Mouse (Mus musculus) skeletal muscle tissue, adult 2 months (tissue): ENCODE data around the gene Ifng.
"Not testable (repeated sequence)": the region's sequence is repeated elsewhere in the genome, so short reads cannot be mapped to it uniquely, and the experiment has no call there.

Experiments used
- DNase-seq: peaks from one replicate; pipeline ENCODE4 v3.0.0-alpha.2; 2012; ENCODE audit warnings: low read depth, low spot score

Ifng gene

DNA sequence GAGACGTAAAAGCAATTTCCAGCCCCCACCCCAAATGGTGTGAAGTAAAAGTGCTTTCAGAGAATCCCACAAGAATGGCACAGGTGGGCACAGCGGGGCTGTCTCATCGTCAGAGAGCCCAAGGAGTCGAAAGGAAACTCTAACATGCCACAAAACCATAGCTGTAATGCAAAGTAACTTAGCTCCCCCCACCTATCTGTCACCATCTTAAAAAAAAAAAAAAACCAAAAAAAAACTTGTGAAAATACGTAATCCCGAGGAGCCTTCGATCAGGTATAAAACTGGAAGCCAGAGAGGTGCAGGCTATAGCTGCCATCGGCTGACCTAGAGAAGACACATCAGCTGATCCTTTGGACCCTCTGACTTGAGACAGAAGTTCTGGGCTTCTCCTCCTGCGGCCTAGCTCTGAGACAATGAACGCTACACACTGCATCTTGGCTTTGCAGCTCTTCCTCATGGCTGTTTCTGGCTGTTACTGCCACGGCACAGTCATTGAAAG is at the start of gene Ifng:
Gene Ifng (plus strand): TSS at position 305 of the 499 bp plus-strand sequence.
- DNase-seq: no peak

DNA sequence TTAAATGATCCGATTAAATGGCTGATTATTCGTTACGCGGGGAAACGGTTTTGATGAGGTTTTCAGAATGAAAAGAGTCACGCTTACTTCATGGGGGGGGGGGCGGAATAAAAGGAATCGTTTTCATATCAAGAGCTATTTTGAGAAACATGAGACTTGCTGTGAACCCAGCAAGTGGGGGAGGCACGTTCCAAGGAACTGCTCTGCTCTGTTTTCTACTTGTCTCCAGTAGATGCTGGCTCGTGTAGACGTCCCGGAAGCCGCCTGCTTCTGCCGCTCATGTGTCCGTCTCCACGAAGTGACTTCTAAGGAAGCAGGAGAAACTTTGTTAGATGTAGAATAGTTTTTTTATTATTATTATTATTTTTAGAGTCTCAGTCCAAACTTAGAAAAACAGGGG is 40.9 kb upstream of the Ifng start:
- no peak for DNase-seq

DNA sequence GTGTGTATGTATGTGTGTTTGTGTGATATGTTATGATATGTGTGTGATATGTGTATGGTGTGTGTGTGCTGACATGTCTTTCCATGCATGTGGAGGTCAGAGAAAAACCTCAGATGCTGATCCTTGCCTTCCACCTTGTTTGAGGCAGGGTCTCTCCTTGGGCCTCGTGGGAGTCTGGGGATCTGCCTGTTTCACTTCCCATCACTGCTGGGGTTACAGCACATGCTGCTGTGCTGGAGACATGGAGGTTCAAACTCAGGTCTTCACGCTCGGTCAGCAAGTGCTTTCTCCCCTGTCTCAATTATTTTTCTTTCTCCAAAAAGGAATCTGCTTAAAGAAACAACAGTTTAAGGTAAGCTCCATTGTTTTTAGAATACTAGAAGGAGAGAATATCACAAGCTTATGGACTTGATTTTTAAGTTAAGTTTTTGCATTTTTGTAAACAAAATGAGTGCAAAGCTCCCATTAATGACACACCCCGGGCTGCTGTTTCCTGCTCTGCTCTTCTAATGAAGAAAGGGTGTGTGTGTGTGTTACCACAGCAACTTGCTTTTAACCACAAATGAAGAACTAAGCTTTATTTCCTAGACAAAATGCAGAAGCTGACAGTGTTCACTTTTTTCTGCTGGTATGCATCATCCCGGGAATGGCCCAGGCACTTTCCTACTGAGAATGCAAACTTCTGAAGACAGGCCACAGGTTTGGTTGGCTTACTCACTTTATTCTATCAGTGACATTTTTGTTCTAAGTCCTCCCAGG is 34.2 kb upstream of the Ifng start:
- peak; percentile 10 for DNase-seq

DNA sequence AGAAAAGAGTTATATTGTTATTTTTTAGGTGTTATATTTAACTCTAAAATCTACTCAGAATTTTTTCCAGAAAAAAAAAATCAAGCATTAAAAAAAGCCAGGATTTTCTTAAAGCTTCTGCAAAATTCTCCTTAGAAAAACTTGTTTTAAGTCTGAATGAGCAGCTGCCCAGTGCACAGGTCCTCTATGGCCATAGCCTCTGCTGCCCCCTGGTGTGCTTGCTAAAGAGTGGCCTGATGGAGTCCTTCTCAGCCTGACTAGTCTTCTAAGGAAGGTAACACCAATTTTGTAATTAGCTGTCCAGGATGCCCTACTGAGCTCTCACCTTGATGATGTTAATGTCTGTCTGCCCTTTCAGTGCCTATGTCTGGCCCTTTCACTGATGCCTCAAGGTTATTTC is 29.5 kb upstream of the Ifng start:
- DNase-seq: no peak

DNA sequence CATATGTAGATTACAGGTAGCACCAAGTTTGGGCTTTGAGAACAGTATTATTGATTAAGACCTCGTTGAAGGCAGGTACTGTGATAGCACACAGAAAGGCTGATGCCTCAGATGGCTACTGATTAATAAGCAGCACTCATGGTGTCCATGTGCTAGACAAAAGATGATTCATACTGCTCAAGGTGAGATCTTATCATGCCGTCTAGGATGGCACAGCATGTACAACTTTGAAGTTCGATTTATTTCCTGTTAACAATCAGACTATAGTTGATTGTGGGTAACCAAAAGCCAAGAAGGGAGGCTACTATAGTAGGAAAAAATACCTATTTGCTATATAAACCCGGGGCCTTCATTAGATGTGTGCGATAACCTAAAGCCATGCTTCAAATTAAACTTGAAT is 28.1 kb upstream of the Ifng start:
- no peak for DNase-seq

DNA sequence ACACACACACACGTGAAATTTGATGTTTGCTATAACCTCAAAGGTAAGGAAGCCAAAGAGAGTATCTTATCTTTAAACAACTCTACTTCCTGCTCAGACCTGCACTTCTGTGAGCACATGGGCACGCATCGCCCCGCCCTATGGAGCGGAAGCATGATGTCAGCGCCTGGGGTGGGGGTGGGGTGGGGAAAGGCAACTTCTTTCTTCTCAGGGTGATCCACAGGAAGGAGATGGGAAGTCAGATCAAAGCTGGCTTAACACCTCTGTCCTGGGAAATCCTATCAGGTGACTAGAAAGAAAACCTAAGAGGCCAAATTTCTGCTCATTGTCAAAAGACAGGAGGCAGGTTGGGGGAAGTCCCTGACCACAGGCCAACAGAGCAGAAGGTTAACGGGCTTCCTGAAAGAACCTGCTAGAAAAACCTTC is 21.8 kb upstream of the Ifng start:
- no peak for DNase-seq

DNA sequence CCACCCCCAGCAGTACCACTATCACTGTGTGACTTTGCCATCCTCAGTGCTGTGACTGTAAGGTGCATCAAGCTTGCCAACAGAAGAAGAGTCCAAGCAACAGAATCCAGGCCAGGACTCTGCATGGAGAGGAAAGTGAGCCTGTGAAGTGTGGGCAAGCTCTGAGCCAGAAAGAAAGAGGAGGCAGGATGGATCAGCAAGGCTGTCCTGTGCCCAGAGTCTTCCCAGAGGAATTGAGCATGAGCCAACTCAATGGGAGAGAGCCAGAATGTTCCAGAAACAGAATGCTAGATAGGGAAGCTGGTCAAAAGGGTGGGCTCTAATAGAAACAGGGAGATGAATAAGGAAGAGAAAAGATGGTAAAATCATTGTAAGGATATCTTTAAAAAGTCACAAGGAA is 19.9 kb upstream of the Ifng start:
- no peak for DNase-seq

DNA sequence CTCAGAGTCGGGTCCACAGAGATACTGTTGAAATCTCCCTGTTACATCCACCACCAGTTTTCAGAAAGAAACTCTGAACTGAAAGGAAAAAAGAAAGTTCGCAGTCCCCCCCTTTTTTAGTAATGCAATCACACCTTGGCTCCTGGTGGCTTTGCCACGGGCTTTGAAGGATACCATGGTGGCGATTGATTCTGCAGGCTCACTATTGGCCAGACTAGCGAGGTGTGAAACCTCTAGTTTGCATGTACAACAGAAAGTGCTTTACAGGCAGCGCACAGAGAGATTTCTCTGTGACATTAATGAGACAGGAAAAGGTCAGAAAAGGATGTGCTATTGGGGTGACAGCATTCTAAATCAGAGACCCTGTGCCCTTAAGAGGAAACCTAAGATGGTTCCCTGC is 5.3 kb upstream of the Ifng start:
- no peak for DNase-seq

DNA sequence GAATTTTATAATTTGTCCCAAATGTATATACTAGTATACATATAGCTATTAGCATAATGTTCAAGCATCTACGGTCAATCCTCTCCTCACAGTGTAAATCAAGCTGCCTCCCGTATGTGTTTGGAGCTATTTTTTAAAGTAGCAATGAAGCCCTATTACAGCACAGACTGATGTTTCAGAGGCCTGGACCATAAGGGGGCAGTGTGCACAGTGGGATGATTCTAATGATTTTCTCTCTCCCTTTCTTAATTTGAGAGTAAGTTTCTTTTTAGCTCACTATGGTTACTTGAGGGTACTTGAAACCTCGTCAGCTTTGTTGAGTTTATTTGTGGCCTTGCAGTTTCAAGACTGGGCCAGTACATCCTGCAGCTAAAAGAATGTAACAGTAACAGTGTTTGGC is 1.1 kb downstream of the Ifng start:
- peak; percentile 10 for DNase-seq

DNA sequence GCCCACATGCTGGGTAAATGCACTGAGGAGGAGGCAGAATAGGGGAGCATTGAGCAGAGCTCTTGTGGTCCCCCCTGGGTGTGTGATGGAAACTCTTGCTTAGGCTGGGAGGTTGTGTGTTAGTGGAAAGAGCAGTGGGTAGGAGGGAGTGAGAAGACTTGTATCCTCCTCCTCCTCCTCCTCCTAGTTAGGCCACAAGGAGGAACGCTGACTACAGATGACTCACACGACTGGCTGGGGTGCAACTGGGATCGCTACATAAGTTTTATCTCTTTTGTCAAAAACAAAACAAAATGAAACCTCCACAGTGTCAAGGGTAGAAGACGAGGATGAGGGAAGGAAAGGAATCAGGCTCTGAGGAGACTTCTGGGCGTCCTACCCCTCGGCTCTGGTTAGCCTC is 2.2 kb downstream of the Ifng start:
- no peak for DNase-seq

DNA sequence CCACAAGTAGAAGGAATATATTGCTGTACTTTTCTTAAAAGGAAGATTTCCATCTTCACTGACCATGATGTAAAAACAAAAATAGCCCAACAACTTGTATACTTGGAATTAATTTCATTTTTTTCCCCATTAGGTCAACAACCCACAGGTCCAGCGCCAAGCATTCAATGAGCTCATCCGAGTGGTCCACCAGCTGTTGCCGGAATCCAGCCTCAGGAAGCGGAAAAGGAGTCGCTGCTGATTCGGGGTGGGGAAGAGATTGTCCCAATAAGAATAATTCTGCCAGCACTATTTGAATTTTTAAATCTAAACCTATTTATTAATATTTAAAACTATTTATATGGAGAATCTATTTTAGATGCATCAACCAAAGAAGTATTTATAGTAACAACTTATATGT is 4.2 kb downstream of the Ifng start:
- no peak for DNase-seq

DNA sequence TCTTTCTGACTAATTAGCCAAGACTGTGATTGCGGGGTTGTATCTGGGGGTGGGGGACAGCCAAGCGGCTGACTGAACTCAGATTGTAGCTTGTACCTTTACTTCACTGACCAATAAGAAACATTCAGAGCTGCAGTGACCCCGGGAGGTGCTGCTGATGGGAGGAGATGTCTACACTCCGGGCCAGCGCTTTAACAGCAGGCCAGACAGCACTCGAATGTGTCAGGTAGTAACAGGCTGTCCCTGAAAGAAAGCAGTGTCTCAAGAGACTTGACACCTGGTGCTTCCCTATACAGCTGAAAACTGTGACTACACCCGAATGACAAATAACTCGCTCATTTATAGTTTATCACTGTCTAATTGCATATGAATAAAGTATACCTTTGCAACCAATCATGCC is 4.7 kb downstream of the Ifng start:
- DNase-seq: no peak

DNA sequence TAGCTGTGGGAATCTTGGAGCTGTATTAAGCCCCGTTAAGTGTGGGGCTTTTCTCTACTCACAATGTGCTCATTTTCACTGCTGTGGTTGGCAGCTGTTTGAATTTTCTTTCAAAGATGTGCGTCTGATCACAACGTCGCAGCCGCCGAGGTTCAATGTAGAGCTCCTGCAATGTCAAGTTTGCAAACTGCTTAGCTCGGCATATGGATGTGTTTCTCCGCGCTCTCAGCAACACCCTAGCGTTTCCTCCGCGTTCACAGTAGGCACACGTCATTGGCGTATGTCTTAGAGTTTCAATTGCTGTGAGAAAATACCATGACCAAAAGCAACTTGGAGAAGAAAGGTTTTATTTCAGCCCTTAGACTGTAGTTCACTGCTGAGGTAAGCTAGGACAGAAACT is 5.1 kb downstream of the Ifng start:
- DNase-seq: no peak

DNA sequence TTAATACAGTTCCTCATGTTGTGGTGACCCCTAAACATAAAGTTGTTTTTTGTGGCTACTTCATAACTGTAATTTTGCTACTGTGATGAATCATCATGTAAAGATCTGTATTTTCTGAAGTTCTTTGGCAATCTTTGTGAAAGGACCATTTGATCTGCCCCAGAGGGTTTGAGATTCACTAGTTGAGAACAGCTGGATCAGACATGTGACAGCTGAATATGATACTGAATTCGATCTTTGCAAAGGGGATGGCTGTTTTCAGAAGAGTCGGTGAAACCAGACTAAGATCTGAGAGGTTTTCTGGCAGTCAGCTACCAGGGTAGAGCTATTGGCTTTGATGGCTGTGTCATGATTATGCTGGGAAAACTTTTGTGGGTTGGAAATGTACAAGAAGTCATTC is 10.9 kb downstream of the Ifng start:
- DNase-seq: peak; percentile 33

DNA sequence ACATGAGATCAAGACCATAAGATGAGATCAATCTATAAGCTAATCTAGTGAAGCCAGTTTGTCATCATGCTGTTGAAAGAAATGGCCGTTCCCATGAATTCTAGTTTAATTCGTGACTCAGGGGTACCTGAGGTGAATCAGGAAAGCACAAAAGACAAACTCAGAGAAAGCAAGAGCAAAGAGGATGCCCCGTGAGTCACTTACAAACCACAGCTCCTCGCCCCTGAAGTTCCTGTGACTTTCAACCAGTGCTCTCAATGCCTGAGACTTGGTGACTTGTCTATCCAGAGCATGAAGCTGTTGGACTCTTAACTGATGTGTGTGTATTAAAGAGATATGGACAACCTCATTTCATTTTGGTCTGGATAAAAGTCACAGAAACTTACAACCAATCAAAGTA is 17.9 kb downstream of the Ifng start:
- DNase-seq: no peak

DNA sequence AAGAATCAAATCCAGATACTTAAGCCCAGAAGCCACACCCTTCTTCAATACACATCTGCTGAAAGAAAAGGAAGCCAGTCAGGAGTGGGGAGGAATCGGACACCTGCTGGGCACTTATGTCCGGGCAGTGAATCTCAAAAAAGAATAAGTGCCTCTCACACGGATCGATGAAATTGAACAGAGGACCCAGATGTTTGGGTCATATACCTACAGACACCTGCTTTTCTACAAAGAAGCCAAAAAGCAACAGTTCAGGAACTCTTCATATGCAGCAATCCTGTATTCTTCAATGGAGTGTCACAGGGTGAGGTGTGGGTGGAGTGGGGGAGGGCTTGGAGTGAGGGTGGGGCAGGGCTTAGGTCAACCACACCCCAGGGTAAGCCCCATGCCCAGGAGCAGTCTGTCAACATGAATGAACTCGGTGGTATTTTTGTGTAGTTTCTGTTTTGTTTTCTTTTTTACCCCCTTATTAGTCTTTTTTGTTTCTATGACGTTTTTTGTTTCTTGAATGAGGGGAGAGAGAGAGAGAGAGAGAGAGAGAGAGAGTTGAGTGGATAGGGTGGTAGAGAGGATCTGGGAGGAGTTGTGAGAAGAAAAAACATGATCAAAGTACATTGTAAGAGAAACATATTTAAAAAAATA is 20.4 kb downstream of the Ifng start:
- no peak for DNase-seq

DNA sequence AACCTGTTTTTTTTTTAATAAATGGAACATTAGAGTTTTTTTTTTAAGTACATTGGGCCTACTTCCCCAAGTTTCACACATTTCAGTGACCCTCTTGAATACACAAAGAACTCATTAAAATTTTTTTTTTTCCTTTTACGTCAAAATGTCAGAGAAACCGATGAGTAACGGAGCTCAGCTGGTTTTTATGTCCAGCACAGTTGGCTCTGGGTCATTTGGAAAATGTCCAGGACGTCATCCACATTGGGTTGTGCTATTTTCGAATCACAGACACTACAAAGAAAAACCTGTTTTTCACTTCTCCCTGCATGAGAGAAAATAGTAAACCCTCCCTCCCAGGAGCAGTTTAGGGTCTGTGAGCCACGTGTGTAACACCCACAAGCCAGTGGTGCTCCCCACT is 25.6 kb downstream of the Ifng start:
- DNase-seq: no peak

DNA sequence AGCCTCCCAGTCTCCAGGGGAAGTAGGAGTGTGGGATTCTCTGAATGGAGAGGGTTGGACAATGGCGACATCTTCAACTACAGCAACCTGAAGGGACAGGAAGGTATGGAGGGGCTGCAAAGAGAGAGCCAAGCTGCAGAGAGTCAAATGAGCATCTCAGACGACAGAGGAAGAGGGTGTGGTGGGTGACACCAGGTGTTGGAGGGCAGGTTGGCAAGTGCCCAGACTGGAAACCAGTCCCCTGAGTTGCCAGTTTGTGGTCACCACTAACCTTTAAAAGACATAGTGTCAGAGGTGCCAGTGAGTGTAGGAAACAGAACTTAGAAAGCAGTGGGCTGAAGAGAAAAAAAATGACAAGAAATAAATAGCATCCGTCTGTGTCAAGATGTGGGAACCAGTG is 28.2 kb downstream of the Ifng start:
- no peak for DNase-seq

DNA sequence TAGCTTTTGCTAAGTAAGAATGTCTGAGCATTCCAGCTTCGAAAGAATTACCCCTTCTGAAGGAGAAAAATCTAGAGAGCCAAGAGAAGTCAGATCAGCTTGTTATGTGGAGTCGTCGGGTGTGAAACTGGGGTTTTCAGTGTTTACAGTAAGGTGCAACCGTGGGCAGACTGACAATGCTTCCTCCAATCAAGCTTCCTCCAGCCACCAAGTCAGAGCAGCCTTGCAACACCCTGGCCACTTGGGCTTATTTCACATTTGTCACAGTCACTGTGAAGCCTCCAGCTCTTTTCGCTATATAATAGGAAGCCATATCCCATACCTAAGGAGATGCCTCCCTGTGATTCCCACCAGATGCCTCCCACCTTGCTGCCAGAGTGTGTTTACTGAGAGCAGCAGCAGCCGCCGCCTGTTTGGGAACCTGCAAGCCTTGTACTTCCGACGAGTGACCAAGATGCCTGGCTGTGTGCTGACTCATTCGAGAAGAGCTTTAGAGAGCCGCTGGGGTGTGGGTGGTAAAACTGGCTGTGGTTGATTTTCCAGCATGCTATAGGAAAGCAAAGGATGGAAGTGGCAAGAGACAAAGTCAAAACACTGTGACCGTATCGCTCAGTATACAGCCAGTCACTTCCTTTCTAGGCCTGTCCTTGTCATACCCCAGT is 29.6 kb downstream of the Ifng start:
- DNase-seq: no peak

DNA sequence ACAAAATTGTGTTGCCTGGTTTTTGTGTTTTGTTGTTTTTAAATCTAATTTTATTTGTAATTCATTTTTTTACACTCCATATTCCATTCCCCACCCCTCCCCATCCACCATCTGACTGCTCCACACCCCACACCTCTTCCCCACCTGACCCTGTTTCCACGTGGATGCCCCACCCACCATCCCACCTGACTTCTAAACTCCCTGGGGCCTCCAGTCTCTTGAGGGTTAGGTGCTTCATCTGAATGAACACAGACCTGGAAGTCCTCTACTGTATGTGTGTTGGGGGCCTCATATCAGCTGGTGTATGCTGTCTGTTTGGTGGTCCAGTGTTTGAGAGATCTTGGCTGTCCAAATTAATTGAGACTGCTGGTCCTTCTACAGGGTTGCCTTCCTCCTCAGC is 32.0 kb downstream of the Ifng start:
- DNase-seq: not testable (repeated sequence)

DNA sequence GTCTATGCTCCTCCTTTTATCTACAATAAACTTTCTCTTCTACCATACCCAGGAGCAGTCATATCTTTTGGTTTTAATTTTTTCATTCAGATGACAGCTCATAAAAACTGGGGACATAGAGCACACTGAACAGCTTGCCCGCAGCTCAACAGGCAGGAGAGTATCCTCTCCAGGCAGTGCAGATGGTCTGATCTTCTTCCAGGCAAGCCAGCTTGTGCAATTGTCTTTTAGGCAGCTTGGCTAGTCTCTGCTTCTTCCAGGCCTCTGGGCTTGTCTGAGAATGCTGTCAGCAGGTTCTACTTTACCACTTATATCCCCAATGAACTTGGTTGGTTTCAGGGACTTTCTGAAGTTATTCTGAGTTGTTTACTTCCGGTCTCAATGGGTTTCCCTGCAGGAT is 35.9 kb downstream of the Ifng start:
- DNase-seq: no peak

DNA sequence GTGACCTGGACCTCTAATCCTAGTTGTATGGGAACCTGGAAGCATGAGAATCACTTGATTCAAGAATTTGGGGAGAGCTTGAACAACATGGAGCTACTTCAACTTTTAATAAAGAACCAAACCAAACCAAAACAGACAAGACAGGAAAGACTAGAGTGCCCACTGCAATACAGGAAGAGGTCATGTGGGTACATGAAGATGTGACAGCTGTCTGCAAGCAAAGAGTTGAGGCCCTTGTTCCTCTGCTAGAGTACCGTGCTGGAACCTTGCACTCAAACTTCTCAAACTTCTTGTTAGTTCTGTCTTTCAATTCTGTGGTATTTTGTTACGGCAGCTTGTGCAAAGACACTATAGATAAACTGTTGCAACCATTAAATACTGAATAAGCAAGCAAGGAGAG is 36.5 kb downstream of the Ifng start:
- no peak for DNase-seq

DNA sequence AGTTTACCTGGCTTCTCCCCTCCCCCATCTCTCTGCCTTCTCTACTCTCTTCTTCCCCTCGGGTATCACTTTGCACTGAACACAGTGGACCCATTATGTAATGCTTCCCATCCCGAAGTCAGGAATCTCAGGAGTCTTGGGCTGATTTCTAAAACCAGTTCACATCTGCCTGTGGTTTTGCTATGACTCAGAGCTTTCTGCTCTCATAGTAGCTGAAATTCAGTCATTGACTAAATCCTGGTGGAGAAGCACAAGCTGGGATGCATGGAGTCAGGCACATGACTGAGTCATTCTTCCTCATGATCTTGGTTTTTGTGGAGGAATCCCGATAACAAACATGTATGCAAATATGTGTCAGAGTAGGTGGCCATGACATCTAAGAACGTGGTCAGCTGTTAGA is 38.4 kb downstream of the Ifng start:
- peak; percentile 58 for DNase-seq
